Mouse (Mus musculus) hindbrain, embryonic 14.5 days (tissue): ENCODE measurements around the gene Rara. TPM values are rescaled to one million over a fixed set of nuclear protein-coding genes. Genes with fewer than 3 reads are reported as not detected.

ENCODE experiments used
- ATAC-seq: fragments of 200-750 bp; cut with Nextera tagmentation; 2 replicates; pipeline ENCODE4 v1.8.0; 2017; ENCODE audit warnings: moderate number of reproducible peaks, mild to moderate bottlenecking, moderate TSS enrichment, moderate library complexity; ENCODE audit not compliant: low FRiP score
- DNase-seq: peaks from one replicate; pipeline ENCODE4 v3.0.0-alpha.2; 2015; ENCODE audit warnings: low spot score
- H3K27ac ChIP-seq: fragments of 300-500 bp; sonication (generic); 2 replicates; pipeline ENCODE4 v1.5.1; 2014; ENCODE audit warnings: mild to moderate bottlenecking, moderate library complexity
- H3K27me3 ChIP-seq: fragments of 300-500 bp; sonication (generic); 2 replicates; pipeline ENCODE4 v1.6.1; 2014; ENCODE audit warnings: mild to moderate bottlenecking, low read length, mixed read lengths; ENCODE audit not compliant: control insufficient read depth, insufficient read depth
- H3K36me3 ChIP-seq: fragments of 300-500 bp; sonication (generic); replicated peaks from 2 replicates; pipeline ENCODE4 v1.6.1; 2014; ENCODE audit not compliant: control insufficient read depth, insufficient read depth
- H3K4me1 ChIP-seq: fragments of 300-500 bp; sonication (generic); replicated peaks from 2 replicates; pipeline ENCODE4 v1.6.1; 2014; ENCODE audit warnings: antibody characterized with exemption, low read length, mixed read lengths; ENCODE audit not compliant: control insufficient read depth, insufficient read depth
- H3K4me2 ChIP-seq: fragments of 300-500 bp; sonication (generic); replicated peaks from 2 replicates; pipeline ENCODE4 v1.6.1; 2014; ENCODE audit warnings: mild to moderate bottlenecking, moderate library complexity
- H3K4me3 ChIP-seq: fragments of 300-500 bp; sonication (generic); replicated peaks from 2 replicates; pipeline ENCODE4 v1.5.1; 2014; ENCODE audit warnings: mild to moderate bottlenecking, low read length
- H3K9ac ChIP-seq: fragments of 300-500 bp; sonication (generic); 2 replicates; pipeline ENCODE4 v1.6.1; 2014
- H3K9me3 ChIP-seq: fragments of 300-500 bp; sonication (generic); 2 replicates; pipeline ENCODE4 v1.6.1; 2016; ENCODE audit warnings: low read length; ENCODE audit not compliant: control insufficient read depth
- WGBS: fragments of 180-500 bp; shearing (Covaris S2); extraction: QIAGEN DNeasy Blood & Tissue Kit; methylation state at CpG from one replicate; pipeline ENCODE4 v1.1.7; 2014; 5-methylcytosine and 5-hydroxymethylcytosine counted together
- polyA plus RNA-seq: library from polyadenylated mRNA; unstranded; fragments of >200 nt; fragmentation: Nextera tagmentation; extraction: Ambion mirVana; gene quantifications from 2 replicates; pipeline ENCODE4 v1.2.1, GENCODE M21; 2014

The Rara gene
- polyA plus RNA-seq, 1 experiment from 2014 or later = 18.7 TPM

- H3K36me3 ChIP-seq = peaks cover 4% of the 10 kb centered on the region; the same call in 1 of the 2 replicates
- no peak overlapping the region for H3K9ac ChIP-seq
- no peak overlapping the region for H3K4me2 ChIP-seq
- H3K9me3 ChIP-seq = no peaks in the 10 kb centered on the region
- no peak overlapping the region for H3K27ac ChIP-seq
- DNase-seq (no peak), ATAC-seq (no peak)
- WGBS = 59% methylated on average over 3 of the region's 3 CpGs
- no peaks in the 10 kb centered on the region for H3K27me3 ChIP-seq
- peaks cover 45% of the 10 kb centered on the region for H3K4me1 ChIP-seq
- H3K4me3 ChIP-seq = no peak overlapping the region
Observed at GRCm38 (mm10) chr11:98945605-98945977, 18.0 kb downstream of the Rara start.

DNA sequence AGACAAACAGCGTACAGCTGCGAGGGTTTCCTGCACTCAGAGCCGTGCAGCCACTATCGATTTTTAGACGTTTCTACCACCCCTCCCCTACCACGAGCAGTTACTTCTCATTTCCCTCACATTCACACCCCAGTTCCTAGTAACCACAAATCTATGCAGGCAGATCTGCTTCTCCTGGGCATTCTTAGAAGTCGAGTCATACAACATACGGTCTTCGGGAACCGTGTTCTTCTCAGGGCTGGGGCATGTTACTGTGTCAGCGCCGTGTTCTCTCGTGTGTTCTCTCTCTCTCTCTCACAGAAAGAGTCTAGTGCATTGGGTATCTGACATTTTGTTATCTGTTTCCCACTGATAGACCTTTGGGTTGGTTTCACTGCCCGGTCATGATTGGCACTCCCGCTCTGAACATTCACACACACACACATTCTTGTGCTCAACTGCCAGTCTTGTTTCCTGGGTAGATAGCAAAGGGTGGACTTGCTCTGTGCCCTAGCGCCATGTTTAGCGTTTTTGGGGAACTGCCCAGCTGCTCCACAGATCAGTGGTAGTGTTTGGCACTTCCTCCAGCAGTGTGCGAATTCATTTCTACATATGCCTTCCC lies 20.5 kb downstream of the Rara start:
- H3K4me2 ChIP-seq = no peak overlapping the region
- H3K9ac ChIP-seq = no peak overlapping the region
- H3K27me3 ChIP-seq = no peaks in the 10 kb centered on the region
- no peak overlapping the region for H3K27ac ChIP-seq
- WGBS = 84% methylated on average over 18 of the region's 18 CpGs
- H3K9me3 ChIP-seq = no peaks in the 10 kb centered on the region
- peaks cover 29% of the 10 kb centered on the region for H3K4me1 ChIP-seq
- H3K36me3 ChIP-seq = peaks cover 4% of the 10 kb centered on the region; the same call in 1 of the 2 replicates
- H3K4me3 ChIP-seq = no peak overlapping the region
- ATAC-seq = no peak
- DNase-seq = no peak

GRCm38 (mm10) chr11:98949242-98949957 lies 21.8 kb downstream of the Rara start:
- ATAC-seq (no peak), DNase-seq (no peak)
- Histone ChIP-seq H3K9me3 (no peaks in the 10 kb centered on the region), H3K9ac (no peak overlapping the region), H3K27ac (no peak overlapping the region), H3K4me1 (peaks cover 26% of the 10 kb centered on the region), H3K4me2 (no peak overlapping the region), H3K36me3 (peaks cover 4% of the 10 kb centered on the region; the same call in 1 of the 2 replicates), H3K4me3 (no peak overlapping the region), H3K27me3 (no peaks in the 10 kb centered on the region)
- 66% methylated on average over 12 of the region's 12 CpGs for WGBS

GRCm38 (mm10) chr11:98949958-98950460 lies 22.4 kb downstream of the Rara start:
- H3K27me3 ChIP-seq = no peaks in the 10 kb centered on the region
- no peak overlapping the region for H3K4me2 ChIP-seq
- peaks cover 26% of the 10 kb centered on the region for H3K4me1 ChIP-seq
- H3K4me3 ChIP-seq = no peak overlapping the region
- H3K9ac ChIP-seq = no peak overlapping the region
- WGBS = 82% methylated on average over 7 of the region's 7 CpGs
- no peaks in the 10 kb centered on the region for H3K9me3 ChIP-seq
- DNase-seq = no peak
- no peak for ATAC-seq
- no peak overlapping the region for H3K27ac ChIP-seq
- H3K36me3 ChIP-seq = peaks cover 4% of the 10 kb centered on the region; the same call in 1 of the 2 replicates

- Histone ChIP-seq H3K4me1 (peaks cover 29% of the 10 kb centered on the region), H3K9ac (no peak overlapping the region), H3K27ac (no peak overlapping the region)
Observed at GRCm38 (mm10) chr11:98950484-98950883, 22.9 kb downstream of the Rara start.

DNA sequence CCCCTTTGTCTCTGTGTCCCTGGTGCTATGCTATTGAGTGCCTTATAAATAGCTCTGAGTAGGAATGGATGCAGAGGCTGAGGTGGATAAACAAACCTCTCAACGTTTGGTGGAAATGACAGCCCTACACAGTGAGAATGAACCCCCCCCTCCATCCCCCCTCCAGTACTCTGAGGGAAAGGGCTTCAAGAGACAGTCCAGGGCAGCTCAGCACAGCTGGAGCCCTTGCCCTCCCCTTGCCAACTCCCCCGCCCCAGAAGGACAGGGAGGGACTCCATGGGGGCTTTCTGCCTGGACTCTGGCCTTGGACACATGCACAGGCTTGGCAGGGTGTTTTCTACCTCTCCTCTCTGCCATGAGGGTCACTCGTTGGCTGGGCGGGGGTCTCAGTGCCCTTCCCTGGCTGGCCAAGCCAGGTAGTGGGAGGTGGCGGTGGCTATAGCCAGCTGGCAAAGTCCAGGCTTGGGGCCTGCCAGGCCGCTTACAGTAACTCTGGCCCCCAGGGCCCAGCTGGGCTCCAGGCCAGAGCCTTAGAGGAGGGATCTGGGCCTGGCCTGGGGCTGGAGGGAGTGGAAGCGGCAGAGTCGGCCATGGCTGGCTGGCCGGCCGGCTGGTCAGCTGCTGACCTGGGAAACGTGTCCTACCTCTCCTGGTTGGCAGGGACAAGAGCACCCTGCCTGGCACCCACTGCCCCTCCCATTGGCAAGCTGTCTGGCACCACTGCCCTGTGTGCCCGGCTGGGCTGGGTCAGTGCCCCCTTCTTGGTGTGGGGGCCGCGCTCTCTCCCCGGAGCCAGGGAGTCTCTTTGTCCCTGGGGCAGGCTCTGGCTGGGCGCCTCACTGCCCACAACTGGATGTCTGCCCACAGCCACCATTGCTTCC lies 23.6 kb downstream of the Rara start:
- H3K27me3 ChIP-seq = no peaks in the 10 kb centered on the region
- ATAC-seq = peak; percentile 62
- H3K4me2 ChIP-seq = no peak overlapping the region
- no peak overlapping the region for H3K4me3 ChIP-seq
- DNase-seq = no peak
- H3K27ac ChIP-seq = peak overlapping the region; percentile 71
- no peaks in the 10 kb centered on the region for H3K9me3 ChIP-seq
- WGBS = 43% methylated on average over 16 of the region's 16 CpGs
- H3K4me1 ChIP-seq = peaks cover 29% of the 10 kb centered on the region
- no peak overlapping the region for H3K9ac ChIP-seq
- H3K36me3 ChIP-seq = peaks cover 4% of the 10 kb centered on the region; the same call in 1 of the 2 replicates

More at GRCm38 (mm10) chr11:98950484-98950883, 22.9 kb downstream of the Rara start:
- Histone ChIP-seq H3K4me2 (no peak overlapping the region), H3K4me3 (no peak overlapping the region), H3K27me3 (no peaks in the 10 kb centered on the region), H3K36me3 (peaks cover 4% of the 10 kb centered on the region; the same call in 1 of the 2 replicates), H3K9me3 (no peaks in the 10 kb centered on the region)
- 94% methylated on average over 8 of the region's 9 CpGs for WGBS
- no peak for ATAC-seq
- no peak for DNase-seq

DNA sequence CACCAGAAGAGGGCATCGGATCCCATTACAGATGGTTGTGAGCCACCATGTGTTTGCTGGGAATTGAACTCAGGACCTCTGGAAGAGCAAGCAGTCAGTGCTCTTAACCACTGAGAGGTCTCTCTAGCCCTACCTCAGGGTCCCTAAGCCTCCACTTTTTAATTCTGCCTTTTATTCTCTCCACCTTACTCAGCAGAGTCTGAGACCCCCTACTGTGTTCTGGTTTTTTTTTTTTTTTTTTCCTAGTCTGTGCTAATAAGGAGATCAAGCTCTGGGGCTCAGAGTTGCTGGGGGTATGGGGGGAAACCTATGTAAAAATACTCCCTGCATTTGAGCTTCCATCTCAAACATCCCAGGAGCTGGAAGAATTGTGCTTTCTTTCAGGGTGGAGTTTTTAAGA lies 24.5 kb downstream of the Rara start:
- Histone ChIP-seq H3K9me3 (no peaks in the 10 kb centered on the region), H3K9ac (no peak overlapping the region), H3K4me3 (no peak overlapping the region), H3K4me2 (no peak overlapping the region), H3K27me3 (no peaks in the 10 kb centered on the region), H3K27ac (no peak overlapping the region), H3K36me3 (peaks cover 4% of the 10 kb centered on the region; the same call in 1 of the 2 replicates), H3K4me1 (peaks cover 29% of the 10 kb centered on the region)
- ATAC-seq (no peak), DNase-seq (no peak)
- 93% methylated on average over 1 of the region's 1 CpGs for WGBS

DNA sequence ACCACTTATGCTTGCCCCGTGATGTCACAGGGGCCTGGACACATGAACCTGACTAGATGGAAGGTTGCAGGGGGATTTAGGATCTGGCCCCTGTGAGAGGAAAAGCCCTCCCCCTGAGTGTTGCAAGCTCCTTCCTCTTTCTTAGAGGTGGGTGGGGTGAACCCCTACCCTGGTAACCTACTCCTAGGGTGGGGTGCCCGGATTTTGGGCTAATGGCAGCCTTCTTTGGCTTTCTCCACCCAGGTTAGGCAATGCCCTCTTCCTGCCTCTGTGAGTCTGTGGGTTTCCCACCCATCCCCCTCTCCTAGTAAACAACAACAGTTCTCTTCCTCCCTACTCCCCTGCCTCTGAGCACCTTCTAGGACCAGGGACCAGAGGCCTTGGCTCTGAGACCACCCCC lies 25.1 kb downstream of the Rara start:
- no peaks in the 10 kb centered on the region for H3K27me3 ChIP-seq
- 71% methylated on average over 2 of the region's 2 CpGs for WGBS
- no peak overlapping the region for H3K9ac ChIP-seq
- H3K36me3 ChIP-seq = peaks cover 4% of the 10 kb centered on the region; the same call in 1 of the 2 replicates
- H3K9me3 ChIP-seq = no peaks in the 10 kb centered on the region
- H3K4me3 ChIP-seq = no peak overlapping the region
- ATAC-seq (no peak), DNase-seq (no peak)
- peaks cover 29% of the 10 kb centered on the region for H3K4me1 ChIP-seq
- H3K4me2 ChIP-seq = no peak overlapping the region
- H3K27ac ChIP-seq = no peak overlapping the region

GRCm38 (mm10) chr11:98953361-98953760 lies 25.7 kb downstream of the Rara start:
- ATAC-seq (no peak), DNase-seq (no peak)
- Histone ChIP-seq H3K27me3 (no peaks in the 10 kb centered on the region), H3K4me2 (no peak overlapping the region), H3K9ac (no peak overlapping the region), H3K36me3 (peaks cover 4% of the 10 kb centered on the region; the same call in 1 of the 2 replicates), H3K9me3 (no peaks in the 10 kb centered on the region), H3K4me3 (no peak overlapping the region), H3K4me1 (peaks cover 29% of the 10 kb centered on the region), H3K27ac (no peak overlapping the region)
- WGBS = 6% methylated on average over 2 of the region's 2 CpGs
